Mouse (Mus musculus) heart, postnatal 0 days (tissue): ENCODE data around the gene Hexb. TPM values are rescaled to one million over a fixed set of nuclear protein-coding genes. Genes with fewer than 3 reads are reported as not detected.

Source experiments
- ATAC-seq: fragments of 200-750 bp; cut with Nextera tagmentation; 2 replicates; pipeline ENCODE4 v1.8.0; 2017; ENCODE audit warnings: low read depth, moderate number of reproducible peaks, moderate library complexity; ENCODE audit not compliant: insufficient read depth
- DNase-seq: peaks from one replicate; pipeline ENCODE4 v3.0.0-alpha.2; 2016; ENCODE audit warnings: low spot score
- H3K27ac ChIP-seq: fragments of 300-500 bp; sonication (generic); 2 replicates; pipeline ENCODE4 v1.5.1; 2014; ENCODE audit warnings: low read depth, mild to moderate bottlenecking
- H3K27me3 ChIP-seq: fragments of 300-500 bp; sonication (generic); 2 replicates; pipeline ENCODE4 v1.6.1; 2014; ENCODE audit warnings: low read length, mixed read lengths; ENCODE audit not compliant: control insufficient read depth, insufficient read depth
- H3K36me3 ChIP-seq: fragments of 300-500 bp; sonication (generic); replicated peaks from 2 replicates; pipeline ENCODE4 v1.6.1; 2014; ENCODE audit warnings: low read length, mixed read lengths; ENCODE audit not compliant: control insufficient read depth, insufficient read depth
- H3K4me1 ChIP-seq: fragments of 300-500 bp; sonication (generic); 2 replicates; pipeline ENCODE4 v1.6.1; 2014; ENCODE audit warnings: antibody characterized with exemption; ENCODE audit not compliant: control insufficient read depth, insufficient read depth
- H3K4me2 ChIP-seq: fragments of 300-500 bp; sonication (generic); 2 replicates; pipeline ENCODE4 v1.6.1; 2014; ENCODE audit warnings: low read depth, mild to moderate bottlenecking, low read length, moderate library complexity
- H3K4me3 ChIP-seq: fragments of 300-500 bp; sonication (generic); 2 replicates; pipeline ENCODE4 v1.5.1; 2014; ENCODE audit warnings: low read depth, low read length
- H3K9ac ChIP-seq: fragments of 300-500 bp; sonication (generic); replicated peaks from 2 replicates; pipeline ENCODE4 v1.6.1; 2014; ENCODE audit warnings: low read depth, low read length, mixed read lengths
- H3K9me3 ChIP-seq: fragments of 300-500 bp; sonication (generic); replicated peaks from 2 replicates; pipeline ENCODE4 v1.6.1; 2016; ENCODE audit warnings: low read length; ENCODE audit not compliant: control insufficient read depth
- CTCF ChIP-seq: IDR thresholded peaks from 2 replicates; pipeline ENCODE4 v1.5.1; 2016; ENCODE audit warnings: antibody characterized with exemption, control low read depth, low read depth
- EP300 ChIP-seq: IDR thresholded peaks from 2 replicates; pipeline ENCODE4 v1.6.1; 2016; ENCODE audit warnings: antibody characterized with exemption, low read depth
- WGBS: fragments of 180-500 bp; shearing (Covaris S2); extraction: QIAGEN DNeasy Blood & Tissue Kit; methylation state at CpG from one replicate; pipeline ENCODE4 v1.1.7; 2014; 5-methylcytosine and 5-hydroxymethylcytosine counted together
- polyA plus RNA-seq: library from polyadenylated mRNA; unstranded; fragments of >200 nt; fragmentation: Nextera tagmentation; extraction: Ambion mirVana; gene quantifications from 2 replicates; pipeline ENCODE4 v1.2.1, GENCODE M21; 2015
- total RNA-seq: library from RNA; depleted of rRNA; stranded (reverse); fragments of >200 nt; gene quantifications from 2 replicates; pipeline ENCODE4 v1.2.3, GENCODE M21; 2014; ENCODE audit warnings: low replicate concordance

The Hexb gene
- total and polyA plus RNA-seq, 2 experiments from 2014 or later = 21.4 to 21.9 TPM

- no peaks in the 10 kb centered on the region for H3K4me1 ChIP-seq
- H3K27me3 ChIP-seq = no peaks in the 10 kb centered on the region
- TF ChIP-seq EP300 = no peak
- no peak for TF ChIP-seq CTCF
- no peak overlapping the region for H3K4me2 ChIP-seq
- 71% methylated on average over 2 of the region's 2 CpGs for WGBS
- ATAC-seq (no peak), DNase-seq (no peak)
- no peak overlapping the region for H3K27ac ChIP-seq
- H3K36me3 ChIP-seq = no peaks in the 10 kb centered on the region
- no peaks in the 10 kb centered on the region for H3K9me3 ChIP-seq
- no peak overlapping the region for H3K4me3 ChIP-seq
- no peak overlapping the region for H3K9ac ChIP-seq
These were observed 34.9 kb upstream of the Hexb start for GRCm38 (mm10) chr13:97233092-97233491.

GRCm38 (mm10) chr13:97230101-97230500 lies 31.9 kb upstream of the Hexb start:
- no peak for DNase-seq
- no peak overlapping the region for H3K4me2 ChIP-seq
- H3K4me1 ChIP-seq = no peaks in the 10 kb centered on the region
- no peaks in the 10 kb centered on the region for H3K36me3 ChIP-seq
- H3K27me3 ChIP-seq = no peaks in the 10 kb centered on the region
- no peak overlapping the region for H3K4me3 ChIP-seq
- TF ChIP-seq EP300 (no peak), CTCF (no peak)
- no peak overlapping the region for H3K27ac ChIP-seq
- H3K9ac ChIP-seq = no peak overlapping the region
- WGBS = 62% methylated on average over 3 of the region's 3 CpGs
- no peak for ATAC-seq
- no peaks in the 10 kb centered on the region for H3K9me3 ChIP-seq

GRCm38 (mm10) chr13:97227795-97228194 lies 29.6 kb upstream of the Hexb start:
- TF ChIP-seq EP300 (no peak), CTCF (no peak)
- Histone ChIP-seq H3K4me1 (no peaks in the 10 kb centered on the region), H3K4me3 (no peak overlapping the region), H3K9me3 (no peaks in the 10 kb centered on the region), H3K9ac (no peak overlapping the region), H3K36me3 (no peaks in the 10 kb centered on the region), H3K4me2 (no peak overlapping the region), H3K27me3 (no peaks in the 10 kb centered on the region), H3K27ac (no peak overlapping the region)
- DNase-seq = no peak
- 88% methylated on average over 3 of the region's 3 CpGs for WGBS
- ATAC-seq = no peak

- DNase-seq = no peak
- H3K27ac ChIP-seq = no peak overlapping the region
- no peaks in the 10 kb centered on the region for H3K4me1 ChIP-seq
- TF ChIP-seq EP300 (no peak), CTCF (no peak)
- no peaks in the 10 kb centered on the region for H3K36me3 ChIP-seq
- no peak overlapping the region for H3K4me3 ChIP-seq
- H3K9ac ChIP-seq = no peak overlapping the region
- H3K9me3 ChIP-seq = no peaks in the 10 kb centered on the region
- no peak for ATAC-seq
- 58% methylated on average over 17 of the region's 17 CpGs for WGBS
- no peak overlapping the region for H3K4me2 ChIP-seq
- no peaks in the 10 kb centered on the region for H3K27me3 ChIP-seq
These were observed 27.0 kb upstream of the Hexb start for GRCm38 (mm10) chr13:97225130-97225529.

GRCm38 (mm10) chr13:97224341-97224982 lies 26.3 kb upstream of the Hexb start:
- H3K9ac ChIP-seq = no peak overlapping the region
- WGBS = 71% methylated on average over 10 of the region's 10 CpGs
- TF ChIP-seq CTCF (no peak), EP300 (no peak)
- H3K27ac ChIP-seq = no peak overlapping the region
- no peaks in the 10 kb centered on the region for H3K9me3 ChIP-seq
- no peaks in the 10 kb centered on the region for H3K27me3 ChIP-seq
- DNase-seq (no peak), ATAC-seq (no peak)
- H3K36me3 ChIP-seq = no peaks in the 10 kb centered on the region
- H3K4me2 ChIP-seq = no peak overlapping the region
- H3K4me3 ChIP-seq = no peak overlapping the region
- H3K4me1 ChIP-seq = no peaks in the 10 kb centered on the region

- Histone ChIP-seq H3K36me3 (no peaks in the 10 kb centered on the region), H3K4me2 (no peak overlapping the region), H3K27me3 (no peaks in the 10 kb centered on the region), H3K4me3 (no peak overlapping the region), H3K9ac (no peak overlapping the region), H3K9me3 (no peaks in the 10 kb centered on the region), H3K27ac (no peak overlapping the region), H3K4me1 (no peaks in the 10 kb centered on the region)
- 81% methylated on average over 8 of the region's 8 CpGs for WGBS
- no peak for TF ChIP-seq CTCF
- no peak for TF ChIP-seq EP300
- no peak for ATAC-seq
- no peak for DNase-seq
These were observed 25.7 kb upstream of the Hexb start for GRCm38 (mm10) chr13:97223856-97224255.
